Mouse (Mus musculus) brain, embryonic 18.5 days (tissue): ENCODE measurements around the gene Crip2.
A peak's percentile ranks its signal among the peaks of the same experiment; 100 is the strongest.

Experiments
- DNase-seq: peaks from one replicate; pipeline ENCODE4 v3.0.0-alpha.2; 2012; ENCODE audit warnings: low read depth, low spot score

Crip2 gene

DNA sequence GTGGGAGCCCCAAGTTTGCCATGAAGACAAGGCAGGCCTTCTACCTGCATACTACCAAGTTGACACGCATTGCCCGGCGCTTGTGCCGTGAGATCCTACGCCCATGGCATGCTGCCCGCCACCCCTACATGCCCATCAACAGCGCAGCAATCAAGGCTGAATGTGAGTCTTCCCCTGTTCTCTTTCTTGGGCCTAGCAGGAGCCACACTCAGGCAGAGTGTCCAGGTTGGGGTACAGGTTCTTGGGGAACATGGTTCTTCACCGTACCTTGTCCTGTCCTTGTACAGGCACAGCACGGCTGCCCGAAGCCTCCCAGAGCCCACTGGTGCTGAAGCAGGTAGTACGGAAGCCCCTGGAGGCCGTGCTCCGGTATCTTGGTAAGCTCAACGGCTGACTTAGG is 8.4 kb upstream of the Crip2 start:
- DNase-seq, result no peak

- no peak for DNase-seq
Measured at GRCm38 (mm10) chr12:113132567-113132966, 7.5 kb upstream of the Crip2 start.

DNA sequence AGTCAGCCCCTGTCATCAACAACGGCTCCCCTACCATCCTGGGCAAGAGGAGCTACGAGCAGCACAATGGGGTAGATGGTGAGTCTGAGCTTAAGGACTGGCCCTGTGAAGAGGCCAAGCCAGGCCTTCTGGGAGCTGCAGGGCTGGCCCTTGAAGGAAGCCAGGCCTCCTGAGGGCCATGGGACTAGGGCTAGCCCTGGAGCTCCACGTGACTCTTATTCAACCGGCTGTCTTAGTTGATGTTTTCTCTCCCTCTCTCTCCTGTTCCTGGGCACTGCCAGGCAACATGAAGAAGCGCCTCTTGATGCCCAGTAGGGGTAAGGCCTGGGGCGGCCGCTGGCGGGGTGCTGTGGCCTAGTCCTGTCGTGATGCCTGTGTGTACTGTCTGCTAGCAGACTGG is 6.8 kb upstream of the Crip2 start:
- DNase-seq, result no peak

DNA sequence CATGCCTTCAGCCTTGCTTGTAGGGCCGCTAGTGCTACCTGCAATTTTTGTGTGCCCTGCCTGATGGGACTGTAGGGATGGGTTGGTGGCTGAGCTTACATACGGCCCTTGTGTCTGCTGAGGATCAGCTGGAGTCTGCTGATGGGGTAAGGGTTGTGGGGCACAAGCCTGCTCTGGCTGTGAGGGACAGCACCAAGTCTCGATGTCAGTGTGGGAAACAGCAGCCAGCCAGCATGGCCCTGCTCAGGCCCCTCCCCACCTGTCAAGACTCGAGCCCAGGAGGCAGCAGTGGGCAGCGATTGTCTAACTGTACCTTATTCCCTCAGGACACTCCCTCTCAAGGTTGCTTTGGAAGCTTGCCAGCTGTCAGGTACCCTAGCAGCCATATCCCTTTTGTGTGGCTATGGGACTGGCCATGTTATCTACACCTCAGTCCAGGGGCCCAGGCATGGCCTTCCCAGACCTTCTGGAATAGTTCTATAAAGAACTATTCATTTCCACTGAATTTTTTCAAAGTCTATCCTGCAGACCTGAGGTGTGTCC is 6.1 kb upstream of the Crip2 start:
- DNase-seq, result no peak

DNA sequence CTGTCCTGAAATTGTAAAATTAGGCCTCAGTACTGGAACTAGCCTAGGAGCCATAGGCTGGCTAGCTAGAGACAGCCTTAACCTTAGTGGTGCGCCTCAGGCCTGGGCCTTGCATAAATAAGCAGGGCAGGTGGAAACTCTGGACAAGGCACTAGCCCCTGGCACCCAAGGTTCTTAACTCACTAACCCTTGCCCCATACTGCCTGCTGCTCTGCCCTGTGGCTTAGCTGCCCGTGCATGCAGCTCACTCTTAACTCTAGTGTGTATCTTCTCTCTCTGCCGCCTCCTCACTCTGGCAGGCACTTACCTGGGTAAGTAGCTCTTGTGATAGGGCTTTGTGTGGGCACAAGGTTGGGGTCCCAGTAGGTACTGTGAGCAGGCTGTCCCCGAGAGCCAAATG is 5.5 kb upstream of the Crip2 start:
- no peak for DNase-seq

DNA sequence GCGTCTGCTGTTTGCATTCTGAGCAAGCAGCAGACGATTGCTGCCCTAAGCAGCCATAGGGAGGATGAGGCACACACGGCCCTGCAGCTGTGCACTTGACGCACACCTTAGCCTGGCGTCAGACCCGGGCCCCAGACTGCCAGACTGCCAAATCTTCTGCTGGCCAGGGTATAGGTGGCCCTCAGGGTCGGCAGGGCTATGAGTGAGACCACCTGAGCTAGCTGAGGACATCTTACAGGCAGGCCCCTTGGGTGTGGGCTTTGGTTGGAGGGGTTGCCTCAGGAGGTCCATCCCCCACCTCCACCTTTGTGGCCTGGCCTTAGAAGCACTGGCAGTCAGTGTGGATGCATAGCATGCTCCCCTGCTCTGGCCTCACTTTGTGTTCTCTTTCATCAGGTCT is 4.6 kb upstream of the Crip2 start:
- no peak for DNase-seq

DNA sequence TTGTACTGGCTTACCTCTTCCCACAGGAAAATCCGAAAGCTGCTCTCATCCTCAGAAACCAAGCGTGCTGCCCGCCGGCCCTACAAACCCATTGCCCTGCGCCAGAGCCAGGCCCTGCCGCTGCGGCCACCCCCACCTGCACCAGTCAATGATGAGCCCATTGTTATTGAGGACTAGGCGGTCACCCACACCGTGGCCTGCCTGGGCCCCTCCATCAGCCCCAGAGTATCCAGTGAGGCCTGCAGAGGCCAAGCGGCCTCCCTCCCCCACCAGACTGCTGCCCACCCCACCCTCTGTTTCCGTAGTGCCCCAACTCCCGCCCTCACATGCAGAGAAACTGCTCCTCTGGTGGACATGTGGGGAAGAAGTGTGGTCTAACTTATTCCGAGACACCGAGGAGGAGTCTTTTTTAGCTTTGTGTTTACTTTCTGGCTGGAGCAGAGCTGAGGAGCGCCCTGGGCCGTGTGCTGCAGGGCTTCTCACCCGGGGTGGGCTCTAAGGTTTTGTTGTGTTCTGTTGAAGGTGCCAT is 3.5 kb upstream of the Crip2 start:
- DNase-seq, result no peak

DNA sequence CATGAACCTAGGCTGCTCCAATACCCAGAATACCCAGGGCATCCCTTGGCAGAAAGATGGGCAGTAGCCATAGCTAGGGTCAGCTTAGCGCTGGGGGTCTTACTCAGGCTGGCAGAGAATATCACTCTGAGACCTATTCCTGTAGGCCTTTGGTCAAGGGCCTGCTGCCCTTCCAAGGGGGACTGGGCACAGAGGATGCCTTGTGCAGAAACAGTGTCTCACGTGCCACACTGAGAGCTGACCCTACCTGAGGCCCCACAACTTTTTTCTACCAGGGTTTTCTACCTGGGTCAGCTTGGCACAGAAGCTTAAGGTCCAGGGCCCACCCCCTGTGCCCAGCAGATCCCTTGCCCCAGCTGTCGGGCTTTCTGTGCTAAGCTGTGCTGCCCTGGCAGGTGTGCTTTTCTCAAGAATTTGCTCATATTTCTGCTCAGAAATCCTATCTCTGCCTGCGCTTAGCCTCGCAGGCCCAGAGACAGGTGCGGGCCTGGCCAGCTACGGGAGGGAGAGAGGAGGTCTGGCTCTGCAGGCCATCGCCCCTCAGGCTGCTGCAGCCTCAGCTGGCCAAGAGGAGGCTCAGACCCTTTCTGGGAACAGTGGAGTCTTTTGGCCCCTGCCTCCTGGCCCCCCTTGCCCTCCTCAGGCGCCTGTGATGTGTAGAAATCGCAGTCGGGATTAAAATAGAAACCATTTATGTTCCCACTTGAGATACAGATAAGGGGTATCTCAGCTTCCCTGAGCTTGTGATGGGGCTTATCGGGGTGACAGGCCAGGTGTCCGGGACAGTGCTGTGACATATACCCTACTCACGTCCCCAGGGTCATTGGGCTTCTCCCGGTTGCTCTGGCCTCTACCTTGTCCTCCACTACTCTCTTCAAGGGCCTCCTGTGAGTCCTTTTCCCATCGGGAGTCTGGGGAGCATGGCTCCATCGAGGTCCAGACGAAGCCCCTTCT is 2.5 kb upstream of the Crip2 start:
- DNase-seq, result no peak

- no peak for DNase-seq
Measured at GRCm38 (mm10) chr12:113138291-113138690, 1.7 kb upstream of the Crip2 start.

DNA sequence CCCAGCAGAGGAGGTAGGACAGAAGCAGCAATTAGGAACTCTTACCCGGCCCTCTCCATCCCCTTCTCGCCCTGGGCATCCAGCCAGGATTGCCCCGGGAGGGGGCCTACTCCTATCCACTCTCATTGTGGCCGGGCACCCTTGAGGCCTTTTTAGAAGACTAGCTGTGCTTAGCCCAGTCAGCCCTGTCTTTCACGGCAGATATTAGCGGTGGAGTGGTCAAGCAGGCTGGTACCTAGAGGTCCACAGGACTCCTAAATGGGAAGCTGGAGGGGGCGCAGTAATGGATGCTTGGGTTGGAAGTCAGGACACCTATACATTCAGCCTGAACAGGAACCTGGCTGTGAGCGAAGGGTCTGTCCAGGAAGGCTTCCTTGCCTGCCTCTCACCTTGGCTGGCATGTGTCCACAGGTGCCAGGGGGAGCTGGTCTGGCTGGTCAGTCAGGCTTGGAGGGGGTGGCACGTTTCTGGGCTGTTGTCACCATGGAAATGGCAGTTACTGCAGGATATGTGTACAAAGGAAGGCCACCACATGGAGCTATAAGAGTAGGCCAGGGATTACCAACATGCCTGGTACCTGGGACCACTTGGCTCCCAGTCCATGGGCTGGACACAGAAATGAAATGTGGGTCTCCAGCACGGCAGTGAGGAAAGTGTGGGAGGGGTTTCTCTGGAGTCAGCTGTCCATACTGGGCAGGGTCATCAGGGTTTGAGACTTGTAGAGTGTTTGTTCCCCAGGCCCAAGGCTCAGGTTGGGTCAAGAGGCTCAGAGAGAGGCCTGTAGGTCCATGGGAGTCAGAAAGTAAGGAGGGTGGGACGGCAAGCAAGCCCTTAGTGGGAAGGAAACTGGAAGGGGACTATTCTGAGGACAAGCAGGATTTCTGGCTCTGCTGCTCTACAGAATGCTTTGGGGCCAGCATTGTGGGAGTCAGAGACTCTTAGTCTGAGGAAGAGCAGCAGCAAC is 853 bp upstream of the Crip2 start:
- DNase-seq, result no peak

DNA sequence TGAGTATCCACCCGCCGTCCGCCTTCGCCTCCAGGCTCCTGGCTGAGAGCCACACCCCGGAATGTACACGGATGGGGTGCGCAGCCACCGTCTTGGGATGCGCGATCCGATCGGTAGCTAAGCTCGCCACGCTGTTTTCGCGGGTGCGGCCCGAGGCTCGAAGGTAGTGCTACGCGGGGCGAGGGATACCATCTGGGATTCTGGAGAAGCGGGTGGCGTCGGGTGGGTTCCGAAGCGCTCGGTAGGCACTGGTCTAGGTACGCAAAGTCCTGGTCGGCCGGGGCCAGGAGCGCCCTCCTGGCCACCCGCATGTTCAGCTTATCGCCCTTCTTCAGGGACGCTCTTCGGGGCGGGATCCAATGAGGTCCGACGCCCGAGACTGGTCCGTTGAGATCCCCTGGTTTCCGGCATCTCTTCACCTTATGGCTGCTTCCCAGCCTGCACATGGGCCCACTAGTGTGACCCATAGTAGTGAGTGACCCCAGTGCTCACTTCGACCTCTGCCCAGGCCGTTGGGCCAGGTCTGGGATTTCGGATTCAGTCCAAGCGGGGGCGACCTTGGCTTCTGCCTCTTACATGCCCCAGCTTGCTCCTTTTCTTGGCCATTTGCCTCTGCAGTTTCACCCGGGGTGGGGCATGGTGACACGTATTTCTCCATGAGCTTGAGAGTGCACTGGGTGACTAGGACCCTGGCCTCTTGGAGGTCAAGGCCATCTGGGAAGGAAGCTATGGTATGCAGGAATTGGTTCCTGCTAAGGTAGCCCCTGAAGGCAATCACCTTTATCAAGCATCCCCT is 778 bp downstream of the Crip2 start:
- DNase-seq, result no peak

- DNase-seq, result no peak
Measured at GRCm38 (mm10) chr12:113141531-113141973, 1.5 kb downstream of the Crip2 start.

GRCm38 (mm10) chr12:113142021-113142975 is 2.3 kb downstream of the Crip2 start:
- peak; percentile 42 for DNase-seq

- no peak for DNase-seq
Measured at GRCm38 (mm10) chr12:113143164-113143563, 3.1 kb downstream of the Crip2 start.

DNA sequence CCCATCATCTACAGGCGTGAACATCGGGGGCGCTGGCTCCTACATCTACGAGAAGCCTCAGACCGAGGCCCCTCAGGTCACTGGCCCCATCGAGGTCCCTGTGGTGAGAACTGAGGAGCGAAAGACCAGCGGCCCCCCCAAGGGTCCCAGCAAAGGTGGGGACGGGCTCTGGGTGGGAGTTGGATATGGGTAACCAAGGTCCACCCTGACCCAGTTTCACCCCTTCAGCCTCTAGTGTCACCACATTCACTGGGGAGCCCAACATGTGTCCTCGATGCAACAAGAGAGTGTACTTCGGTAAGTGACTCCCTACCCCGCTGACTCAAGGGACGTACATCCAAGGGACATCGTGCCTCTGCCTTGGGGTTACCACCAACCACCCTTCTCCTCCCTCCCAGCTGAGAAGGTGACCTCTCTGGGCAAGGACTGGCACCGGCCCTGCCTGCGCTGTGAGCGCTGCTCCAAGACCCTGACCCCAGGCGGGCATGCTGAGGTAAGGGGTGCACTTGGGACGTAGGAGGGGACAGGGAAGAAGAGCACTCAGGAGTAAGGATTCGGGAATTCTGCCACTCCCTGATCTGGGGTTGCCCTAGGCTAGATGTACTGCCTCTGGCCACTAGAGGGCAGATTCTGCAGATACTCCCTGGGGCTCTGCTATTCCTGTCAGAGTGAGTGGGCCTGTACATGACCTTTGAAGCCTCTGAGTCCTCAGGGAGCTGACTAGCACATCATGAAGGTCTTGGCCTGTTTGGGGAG is 4.1 kb downstream of the Crip2 start:
- no peak for DNase-seq

DNA sequence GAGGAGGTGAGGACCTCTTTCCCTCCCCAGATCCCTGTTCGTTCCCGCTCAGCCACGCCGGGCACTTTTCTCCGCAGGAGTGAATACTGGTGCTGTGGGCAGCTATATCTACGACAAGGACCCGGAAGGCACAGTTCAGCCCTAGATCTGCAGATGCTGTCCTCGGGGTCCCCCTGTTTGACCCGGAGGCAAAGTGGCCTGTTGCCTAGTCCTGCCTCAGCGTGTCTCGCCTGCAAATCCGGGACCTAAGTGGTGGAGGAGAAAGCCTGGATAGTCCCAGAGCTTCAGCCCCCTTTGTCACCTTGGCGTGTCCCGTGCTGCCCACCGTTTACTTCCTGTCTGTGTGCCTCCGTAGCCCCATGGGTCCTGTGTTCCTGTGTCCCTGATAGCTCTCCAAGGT is 4.8 kb downstream of the Crip2 start:
- DNase-seq, result no peak

- no peak for DNase-seq
Measured at GRCm38 (mm10) chr12:113145591-113145990, 5.6 kb downstream of the Crip2 start.

- DNase-seq, result no peak
Measured at GRCm38 (mm10) chr12:113146112-113147057, 6.3 kb downstream of the Crip2 start, which contains the start of gene Crip1. Crip1 (plus strand) TSS chr12:113146316.
